Mouse (Mus musculus) adrenal gland, postnatal 25 days (tissue): ENCODE measurements around the gene Nup214. TPM values are rescaled to one million over a fixed set of nuclear protein-coding genes. Genes with fewer than 3 reads are reported as not detected.

Experiments used
- DNase-seq: peaks from one replicate; pipeline ENCODE4 v3.0.0; 2021; ENCODE audit warnings: mixed read lengths
- microRNA-seq, 2 experiments: library from miRNA; unstranded; fragments of <30 nt; microRNA quantifications; one replicate each; pipeline ENCODE4 v1.2.0; 2021
- total RNA-seq: library from RNA; stranded (reverse); gene quantifications from 2 replicates; pipeline ENCODE4 v1.2.3, GENCODE M21; 2021

The Nup214 gene
- total RNA-seq, 1 experiment from 2014 or later, result 73.5 TPM

- no peak for DNase-seq
Measured at GRCm38 (mm10) chr2:32103557-32103956, 129.3 kb downstream of the Nup214 start.

Small RNA genes within 50 kb of the gene (microRNA-seq; reads per million reads assigned to microRNA genes)
- 0.34 to 2.5 reads per million in 2 experiments for gene Mir7674

Other genes starting within 250 kb of the Nup214 start
- gene Qrfp, start 163.9 kb upstream of the Nup214 start, total RNA-seq, result not detected in 2 replicates
- 0.06 TPM in 1 of 2 replicates, not detected in the other for gene Fibcd1, start 128.4 kb upstream of the Nup214 start, total RNA-seq
- gene Lamc3, start 87.1 kb upstream of the Nup214 start, total RNA-seq, result 12.8 and 15.9 TPM in 2 replicates
- gene Aif1l, start 24.3 kb upstream of the Nup214 start, total RNA-seq, result 7.1 and 11.0 TPM in 2 replicates
- gene Fam78a, start 110.4 kb downstream of the Nup214 start, total RNA-seq, result 8.9 and 12.1 TPM in 2 replicates
- gene Plpp7, start 121.1 kb downstream of the Nup214 start, total RNA-seq, result 6.9 TPM in 2 replicates
- gene Prrc2b, start 176.6 kb downstream of the Nup214 start, total RNA-seq, result 112 and 128 TPM in 2 replicates